ENCODE assay signal across 10 mouse cellular contexts in the genomic region with DNA sequence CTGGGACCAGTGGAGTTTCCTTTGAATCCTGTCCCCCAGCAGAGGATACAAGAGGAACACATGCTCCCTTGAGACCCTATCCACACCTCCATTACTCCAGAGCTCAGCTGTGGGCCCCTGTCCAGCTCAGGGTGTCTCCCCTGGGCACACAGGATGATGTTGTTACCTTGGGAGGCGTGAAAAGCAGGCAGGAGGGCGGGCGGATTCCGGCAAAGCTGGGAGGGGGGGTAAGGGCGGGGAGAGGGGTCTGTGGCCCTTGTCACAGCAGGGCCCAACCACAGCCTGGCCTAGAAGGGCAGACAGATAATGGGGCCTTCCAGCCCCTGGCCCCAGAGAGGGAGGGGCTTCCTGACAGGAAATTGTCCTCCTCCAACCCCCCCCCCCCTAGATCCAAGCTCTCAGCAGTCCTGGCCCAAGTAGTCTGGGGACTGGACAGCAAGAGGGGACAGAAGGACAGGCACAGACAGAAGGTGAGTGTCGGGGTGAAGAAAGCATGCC. TPM values are rescaled to one million over a fixed set of nuclear protein-coding genes. Genes with fewer than 3 reads are reported as not detected.
DNase-seq lines count a peak whose midpoint lies in the region; ATAC-seq and TF ChIP-seq lines count a peak whose summit lies in the region.
"Had no signal": no experiment of that assay in that cellular context is flagged by ENCODE, and none has a peak within 500 bp of the region (broad histone marks: within the 10 kb centered on the region; RNA-seq: fewer than 3 reads in every experiment).

Exoc3l2 (plus strand) TSS at position 448 of the 498 bp plus-strand sequence.

- H3K4me2 ChIP-seq in heart, embryonic 12.5 days = peak within 1 kb of the TSS; percentile 62
- H3K4me2 ChIP-seq in stomach, embryonic 15.5 days = peak within 1 kb of the TSS; percentile 3; the same call in 1 of the 2 replicates
- H3K4me2 ChIP-seq in stomach, postnatal 0 days (replicated peaks; ENCODE audit: low read depth) = no peak within 1 kb of the TSS

- DNase-seq in heart, postnatal 14 days = no peak
- no peak for DNase-seq in stomach, postnatal 0 days (ENCODE audit: low spot score)
- peak; percentile 55 to 83 for DNase-seq in kidney, postnatal 25 days
- DNase-seq in testis, postnatal 10 days (ENCODE audit: low spot score) = no peak
- DNase-seq: cerebellum, postnatal 25 days had no signal

- no peak for TF ChIP-seq CTCF in stomach, postnatal 0 days (IDR thresholded peaks at IDR 0.05; ENCODE audit: low read depth)
- no peak for TF ChIP-seq CTCF in small intestine, adult 2 months (IDR thresholded peaks at IDR 0.05; ENCODE audit: extremely low read depth, insufficient read length, insufficient replicate concordance, low read depth, low read length)

- whole genome bisulfite sequencing in heart, embryonic 12.5 days = 13% methylated on average over 6 of the region's 6 CpGs
- WGBS in stomach, embryonic 15.5 days = 47% methylated on average over 6 of the region's 6 CpGs
- 48% methylated on average over 6 of the region's 6 CpGs for WGBS in stomach, postnatal 0 days
- WGBS in small intestine, adult 2 months = 62% methylated on average over 6 of the region's 6 CpGs

- peak within 1 kb of the TSS; percentile 56; the same call in 1 of the 2 replicates for H3K27ac ChIP-seq in heart, embryonic 12.5 days (ENCODE audit: poor library complexity, severe bottlenecking)
- no peak within 1 kb of the TSS for H3K27ac ChIP-seq in stomach, embryonic 15.5 days
- no peak within 1 kb of the TSS for H3K27ac ChIP-seq in stomach, postnatal 0 days (replicated peaks)
- peak within 1 kb of the TSS; percentile 40 for H3K27ac ChIP-seq in small intestine, adult 2 months (ENCODE audit: insufficient read depth, low read depth, low read length)

- no peak for TF ChIP-seq EP300 in stomach, postnatal 0 days (optimal IDR thresholded peaks at IDR 0.05)

- intact Hi-C loops in heart, postnatal 14 days (cut with DNase I) = loop anchor here (5.0 kb wide), 2 partner anchors 39 to 109 kb away; no protein-coding TSS in a partner anchor

- no peaks in the 10 kb centered on the region for H3K9me3 ChIP-seq in heart, embryonic 12.5 days (replicated peaks)
- no peaks in the 10 kb centered on the region for H3K9me3 ChIP-seq in stomach, embryonic 15.5 days
- H3K9me3 ChIP-seq in stomach, postnatal 0 days (ENCODE audit: control insufficient read depth, low read length) = no peaks in the 10 kb centered on the region

- H3K4me3 ChIP-seq in heart, embryonic 12.5 days = peak within 1 kb of the TSS; percentile 31
- 0 out of 2 replicates have a peak within 1 kb of the TSS, but pooled peaks have one; percentile 1 for H3K4me3 ChIP-seq in stomach, embryonic 15.5 days (replicated peaks)
- H3K4me3 ChIP-seq in stomach, postnatal 0 days (ENCODE audit: low read depth, low read length) = no peak within 1 kb of the TSS
- peak within 1 kb of the TSS; percentile 54 for H3K4me3 ChIP-seq in small intestine, adult 2 months (ENCODE audit: low read depth, low read length)

- peaks cover 17% of the 10 kb centered on the region for H3K27me3 ChIP-seq in heart, embryonic 12.5 days (replicated peaks)
- H3K27me3 ChIP-seq in stomach, embryonic 15.5 days (replicated peaks) = peaks cover 16% of the 10 kb centered on the region
- no peaks in the 10 kb centered on the region for H3K27me3 ChIP-seq in stomach, postnatal 0 days (ENCODE audit: control insufficient read depth, insufficient read depth, low read length)
- no peaks in the 10 kb centered on the region for H3K27me3 ChIP-seq in small intestine, adult 2 months (ENCODE audit: control insufficient read depth, insufficient read depth, low read length)

- ATAC-seq in heart, embryonic 12.5 days (ENCODE audit: insufficient number of reproducible peaks, low FRiP score) = peak; percentile 37
- ATAC-seq in stomach, embryonic 15.5 days (ENCODE audit: insufficient read depth, low FRiP score, low read depth) = no peak
- no peak for ATAC-seq in stomach, postnatal 0 days (ENCODE audit: low FRiP score, low TSS enrichment)
- no peak for ATAC-seq in erythroblast, adult 5-6 weeks (replicated peaks; ENCODE audit: low FRiP score, poor library complexity, severe bottlenecking)
- ATAC-seq: hindbrain, embryonic 16.5 days had no signal

- TF ChIP-seq POLR2A in small intestine, adult 2 months (IDR thresholded peaks at IDR 0.05; ENCODE audit: low read depth, low read length) = no peak

- peaks cover 40% of the 10 kb centered on the region for H3K4me1 ChIP-seq in heart, embryonic 12.5 days (replicated peaks)
- H3K4me1 ChIP-seq in stomach, embryonic 15.5 days = peaks cover 9% of the 10 kb centered on the region
- no peaks in the 10 kb centered on the region for H3K4me1 ChIP-seq in stomach, postnatal 0 days (replicated peaks; ENCODE audit: control insufficient read depth, insufficient read depth)
- H3K4me1 ChIP-seq in small intestine, adult 2 months (ENCODE audit: control insufficient read depth, insufficient read depth, insufficient read length, low read length) = peaks cover 5% of the 10 kb centered on the region

- H3K9ac ChIP-seq in heart, embryonic 12.5 days = peak within 1 kb of the TSS; percentile 21
- no peak within 1 kb of the TSS for H3K9ac ChIP-seq in stomach, embryonic 15.5 days
- no peak within 1 kb of the TSS for H3K9ac ChIP-seq in stomach, postnatal 0 days (ENCODE audit: low read length)

- H3K36me3 ChIP-seq in heart, embryonic 12.5 days = no peaks in the 10 kb centered on the region
- no peaks in the 10 kb centered on the region for H3K36me3 ChIP-seq in stomach, embryonic 15.5 days
- no peaks in the 10 kb centered on the region for H3K36me3 ChIP-seq in stomach, postnatal 0 days (ENCODE audit: control insufficient read depth, insufficient read depth, low read length)
- H3K36me3 ChIP-seq in small intestine, adult 2 months (ENCODE audit: control insufficient read depth, insufficient read depth, low read length) = no peaks in the 10 kb centered on the region

RNA-seq across cellular contexts. Expression of gene Exoc3l2, which starts in this region (rescaled TPM):
- 2.9 and 3.1 TPM in 2 replicates for polyA plus RNA-seq in heart, embryonic 12.5 days (2016; fragmentation: Nextera tagmentation; extraction: Ambion mirVana)
- total RNA-seq in heart, postnatal 14 days (2021) = 1 to 10 TPM in 1 of 2 experiments, under 1 TPM in 1; 0.79 to 1.1 TPM
- polyA plus RNA-seq in stomach, embryonic 15.5 days (2015; fragmentation: Nextera tagmentation; extraction: Ambion mirVana) = 0.94 and 1.3 TPM in 2 replicates
- 0.97 and 1.1 TPM in 2 replicates for polyA plus RNA-seq in stomach, postnatal 0 days (2015; fragmentation: Nextera tagmentation; extraction: Ambion mirVana)
- 6.5 and 12.0 TPM in 2 replicates for polyA plus RNA-seq in small intestine, adult 2 months (2012; rRNA removed)
- not detected in 2 replicates for total RNA-seq in erythroblast, adult 5-6 weeks (2015; ENCODE audit: low replicate concordance)
- not detected in 2 replicates for total RNA-seq in erythroblast, adult 5-6 weeks (2017; ENCODE audit: low replicate concordance)

Comparison
In these comparisons a context has a peak if more than half of its experiments do, and no peak if none do; other contexts are left out.
1. H3K27ac ChIP-seq: peak in heart, embryonic 12.5 days (single experiment) and small intestine, adult 2 months (single experiment); none in stomach, embryonic 15.5 days (single experiment) and stomach, postnatal 0 days (single experiment).
2. DNase-seq: peak in kidney, postnatal 25 days (2 of 2); none in heart, postnatal 14 days (0 of 2), stomach, postnatal 0 days (single experiment) and testis, postnatal 10 days (single experiment).